Mouse (Mus musculus) neural tube, embryonic 12.5 days (tissue): ENCODE results near the gene Fbxo27. TPM values are rescaled to one million over a fixed set of nuclear protein-coding genes. Genes with fewer than 3 reads are reported as not detected.
A peak's percentile ranks its signal among the peaks of the same experiment; 100 is the strongest.

Experiments used
- ATAC-seq: fragments of 200-750 bp; cut with Nextera tagmentation; 2 replicates; pipeline ENCODE4 v1.8.0; 2017; ENCODE audit warnings: low read depth, mild to moderate bottlenecking, moderate TSS enrichment, moderate library complexity; ENCODE audit not compliant: low FRiP score
- H3K27ac ChIP-seq: fragments of 300-500 bp; sonication (generic); 2 replicates; pipeline ENCODE4 v1.5.1; 2016
- H3K27me3 ChIP-seq: fragments of 300-500 bp; sonication (generic); replicated peaks from 2 replicates; pipeline ENCODE4 v1.6.1; 2016; ENCODE audit warnings: mild to moderate bottlenecking
- H3K36me3 ChIP-seq: fragments of 300-500 bp; sonication (generic); 2 replicates; pipeline ENCODE4 v1.6.1; 2016; ENCODE audit warnings: mild to moderate bottlenecking
- H3K4me1 ChIP-seq: fragments of 300-500 bp; sonication (generic); 2 replicates; pipeline ENCODE4 v1.6.1; 2016
- H3K4me2 ChIP-seq: fragments of 300-500 bp; sonication (generic); replicated peaks from 2 replicates; pipeline ENCODE4 v1.6.1; 2016; ENCODE audit warnings: mild to moderate bottlenecking
- H3K4me3 ChIP-seq: fragments of 300-500 bp; sonication (generic); 2 replicates; pipeline ENCODE4 v1.5.1; 2016
- H3K9ac ChIP-seq: fragments of 300-500 bp; sonication (generic); 2 replicates; pipeline ENCODE4 v1.6.1; 2016; ENCODE audit warnings: mild to moderate bottlenecking
- H3K9me3 ChIP-seq: fragments of 300-500 bp; sonication (generic); 2 replicates; pipeline ENCODE4 v1.6.1; 2016; ENCODE audit warnings: mild to moderate bottlenecking
- WGBS: fragments of 180-500 bp; shearing (Covaris S2); methylation state at CpG from one replicate; pipeline ENCODE4 v1.1.7; 2016; 5-methylcytosine and 5-hydroxymethylcytosine counted together
- polyA plus RNA-seq: library from polyadenylated mRNA; unstranded; fragments of >200 nt; fragmentation: Nextera tagmentation; extraction: Ambion mirVana; gene quantifications from 2 replicates; pipeline ENCODE4 v1.2.1, GENCODE M21; 2016

The Fbxo27 gene
- polyA plus RNA-seq, 1 experiment from 2014 or later = 6.1 TPM

- no peaks in the 10 kb centered on the region for H3K27me3 ChIP-seq
- H3K36me3 ChIP-seq = no peaks in the 10 kb centered on the region
- no peak overlapping the region for H3K4me3 ChIP-seq
- H3K4me2 ChIP-seq = no peak overlapping the region
- WGBS = 85% methylated on average over 5 of the region's 5 CpGs
- H3K9me3 ChIP-seq = no peaks in the 10 kb centered on the region
- no peak for ATAC-seq
- no peak overlapping the region for H3K9ac ChIP-seq
- H3K27ac ChIP-seq = no peak overlapping the region
- H3K4me1 ChIP-seq = peaks cover 10% of the 10 kb centered on the region
Measured at GRCm38 (mm10) chr7:28714667-28715066, 22.0 kb downstream of the Fbxo27 start.

GRCm38 (mm10) chr7:28715598-28715997, 22.9 kb downstream of the Fbxo27 start:
- 99% methylated on average over 2 of the region's 2 CpGs for WGBS
- Histone ChIP-seq H3K27me3 (no peaks in the 10 kb centered on the region), H3K27ac (no peak overlapping the region), H3K9me3 (no peaks in the 10 kb centered on the region), H3K9ac (no peak overlapping the region), H3K4me1 (peaks cover 10% of the 10 kb centered on the region), H3K4me2 (no peak overlapping the region), H3K36me3 (no peaks in the 10 kb centered on the region), H3K4me3 (no peak overlapping the region)
- no peak for ATAC-seq

GRCm38 (mm10) chr7:28716590-28717281, 24.1 kb downstream of the Fbxo27 start, which contains the start of gene Fbxo17:
Gene Fbxo17 (plus strand): TSS chr7:28716804.
- H3K4me3 ChIP-seq = peak within 1 kb of the TSS; percentile 37
- ATAC-seq = peak; percentile 86
- H3K27ac ChIP-seq = no peak within 1 kb of the TSS
- peak within 1 kb of the TSS; percentile 61 for H3K9ac ChIP-seq
- H3K4me2 ChIP-seq = peak within 1 kb of the TSS; percentile 74
- no peaks in the 10 kb centered on the region for H3K9me3 ChIP-seq
- no peaks in the 10 kb centered on the region for H3K27me3 ChIP-seq
- no peaks in the 10 kb centered on the region for H3K36me3 ChIP-seq
- H3K4me1 ChIP-seq = peaks cover 10% of the 10 kb centered on the region
- 2% methylated on average over 36 of the region's 36 CpGs for WGBS

- 89% methylated on average over 10 of the region's 10 CpGs for WGBS
- H3K4me3 ChIP-seq = no peak overlapping the region
- no peaks in the 10 kb centered on the region for H3K27me3 ChIP-seq
- H3K4me2 ChIP-seq = no peak overlapping the region
- H3K9ac ChIP-seq = no peak overlapping the region
- H3K36me3 ChIP-seq = no peaks in the 10 kb centered on the region
- H3K9me3 ChIP-seq = no peaks in the 10 kb centered on the region
- ATAC-seq = no peak
- peaks cover 10% of the 10 kb centered on the region for H3K4me1 ChIP-seq
- no peak overlapping the region for H3K27ac ChIP-seq
Measured at GRCm38 (mm10) chr7:28717726-28718125, 25.1 kb downstream of the Fbxo27 start.

- H3K27me3 ChIP-seq = no peaks in the 10 kb centered on the region
- H3K27ac ChIP-seq = no peak overlapping the region
- no peaks in the 10 kb centered on the region for H3K9me3 ChIP-seq
- H3K4me1 ChIP-seq = peaks cover 10% of the 10 kb centered on the region
- WGBS = 70% methylated on average over 4 of the region's 4 CpGs
- no peak for ATAC-seq
- H3K36me3 ChIP-seq = no peaks in the 10 kb centered on the region
- no peak overlapping the region for H3K9ac ChIP-seq
- no peak overlapping the region for H3K4me3 ChIP-seq
- H3K4me2 ChIP-seq = no peak overlapping the region
Measured at GRCm38 (mm10) chr7:28719159-28719558, 26.5 kb downstream of the Fbxo27 start.

GRCm38 (mm10) chr7:28719650-28720049, 27.0 kb downstream of the Fbxo27 start:
- no peak for ATAC-seq
- H3K4me2 ChIP-seq = no peak overlapping the region
- H3K4me1 ChIP-seq = peaks cover 10% of the 10 kb centered on the region
- no peak overlapping the region for H3K4me3 ChIP-seq
- H3K27me3 ChIP-seq = no peaks in the 10 kb centered on the region
- H3K27ac ChIP-seq = no peak overlapping the region
- H3K9me3 ChIP-seq = no peaks in the 10 kb centered on the region
- no peaks in the 10 kb centered on the region for H3K36me3 ChIP-seq
- H3K9ac ChIP-seq = no peak overlapping the region
- WGBS = 84% methylated on average over 2 of the region's 2 CpGs

GRCm38 (mm10) chr7:28720753-28721537, 28.3 kb downstream of the Fbxo27 start:
- H3K9me3 ChIP-seq = no peaks in the 10 kb centered on the region
- H3K4me1 ChIP-seq = peaks cover 10% of the 10 kb centered on the region
- H3K27ac ChIP-seq = no peak overlapping the region
- H3K36me3 ChIP-seq = no peaks in the 10 kb centered on the region
- no peak overlapping the region for H3K4me2 ChIP-seq
- no peak overlapping the region for H3K9ac ChIP-seq
- H3K4me3 ChIP-seq = no peak overlapping the region
- 72% methylated on average over 3 of the region's 3 CpGs for WGBS
- H3K27me3 ChIP-seq = no peaks in the 10 kb centered on the region
- no peak for ATAC-seq

GRCm38 (mm10) chr7:28722079-28722478, 29.4 kb downstream of the Fbxo27 start:
- no peaks in the 10 kb centered on the region for H3K27me3 ChIP-seq
- no peak overlapping the region for H3K9ac ChIP-seq
- no peak overlapping the region for H3K27ac ChIP-seq
- no peak for ATAC-seq
- no peaks in the 10 kb centered on the region for H3K36me3 ChIP-seq
- H3K4me2 ChIP-seq = no peak overlapping the region
- H3K4me3 ChIP-seq = no peak overlapping the region
- H3K4me1 ChIP-seq = no peaks in the 10 kb centered on the region; the same call in 1 of the 2 replicates
- H3K9me3 ChIP-seq = no peaks in the 10 kb centered on the region
- 93% methylated on average over 7 of the region's 7 CpGs for WGBS

GRCm38 (mm10) chr7:28724613-28725012, 32.0 kb downstream of the Fbxo27 start:
- Histone ChIP-seq H3K36me3 (no peaks in the 10 kb centered on the region), H3K4me1 (peaks cover 6% of the 10 kb centered on the region; the same call in 1 of the 2 replicates), H3K9ac (no peak overlapping the region), H3K27ac (no peak overlapping the region), H3K27me3 (no peaks in the 10 kb centered on the region), H3K9me3 (no peaks in the 10 kb centered on the region), H3K4me2 (no peak overlapping the region), H3K4me3 (no peak overlapping the region)
- 94% methylated on average over 2 of the region's 2 CpGs for WGBS
- no peak for ATAC-seq

- peak overlapping the region; percentile 36 for H3K4me2 ChIP-seq
- H3K36me3 ChIP-seq = no peaks in the 10 kb centered on the region
- no peak overlapping the region for H3K4me3 ChIP-seq
- H3K9ac ChIP-seq = no peak overlapping the region
- 8% methylated on average over 14 of the region's 14 CpGs for WGBS
- H3K27ac ChIP-seq = no peak overlapping the region
- H3K9me3 ChIP-seq = peaks cover 6% of the 10 kb centered on the region; the same call in 1 of the 2 replicates
- peaks cover 6% of the 10 kb centered on the region; the same call in 1 of the 2 replicates for H3K4me1 ChIP-seq
- H3K27me3 ChIP-seq = no peaks in the 10 kb centered on the region
- ATAC-seq = 0 out of 2 replicates have a peak, but pooled peaks have one; percentile 62
Measured at GRCm38 (mm10) chr7:28726600-28726999, 34.0 kb downstream of the Fbxo27 start.

- no peak overlapping the region for H3K9ac ChIP-seq
- peak; percentile 61 for ATAC-seq
Measured at GRCm38 (mm10) chr7:28727649-28728340, 35.1 kb downstream of the Fbxo27 start.

More at GRCm38 (mm10) chr7:28727649-28728340, 35.1 kb downstream of the Fbxo27 start:
- peaks cover 6% of the 10 kb centered on the region; the same call in 1 of the 2 replicates for H3K9me3 ChIP-seq
- peaks cover 8% of the 10 kb centered on the region; the same call in 1 of the 2 replicates for H3K27me3 ChIP-seq
- H3K36me3 ChIP-seq = no peaks in the 10 kb centered on the region
- no peak overlapping the region for H3K4me3 ChIP-seq
- no peak overlapping the region for H3K27ac ChIP-seq
- no peak overlapping the region for H3K4me2 ChIP-seq
- peaks cover 12% of the 10 kb centered on the region; the same call in 1 of the 2 replicates for H3K4me1 ChIP-seq
- 42% methylated on average over 10 of the region's 10 CpGs for WGBS
